Mouse (Mus musculus) forebrain, postnatal 0 days (tissue): ENCODE data around the gene Tcl1b4. TPM values are rescaled to one million over a fixed set of nuclear protein-coding genes. Genes with fewer than 3 reads are reported as not detected.
A peak's percentile ranks its signal among the peaks of the same experiment; 100 is the strongest.
"Not testable (repeated sequence)": the region's sequence is repeated elsewhere in the genome, so short reads cannot be mapped to it uniquely, and the experiment has no call there.

Experiments
- ATAC-seq: fragments of 200-750 bp; cut with Nextera tagmentation; 2 replicates; pipeline ENCODE4 v1.8.0; 2017; ENCODE audit warnings: mild to moderate bottlenecking, moderate library complexity
- DNase-seq: peaks from one replicate; pipeline ENCODE4 v3.0.0-alpha.2; 2015
- H3K27ac ChIP-seq: fragments of 300-500 bp; sonication (generic); 2 replicates; pipeline ENCODE4 v1.5.1; 2014; ENCODE audit warnings: low read depth, mild to moderate bottlenecking, antibody characterized with exemption, low read length, moderate library complexity, mixed read lengths
- H3K27me3 ChIP-seq: fragments of 300-500 bp; sonication (generic); 2 replicates; pipeline ENCODE4 v1.6.1; 2014; ENCODE audit warnings: mild to moderate bottlenecking, low read length, mixed read lengths; ENCODE audit not compliant: insufficient read depth
- H3K36me3 ChIP-seq: fragments of 300-500 bp; sonication (generic); 2 replicates; pipeline ENCODE4 v1.6.1; 2014; ENCODE audit warnings: mild to moderate bottlenecking, moderate library complexity; ENCODE audit not compliant: insufficient read depth
- H3K4me1 ChIP-seq: fragments of 300-500 bp; sonication (generic); 2 replicates; pipeline ENCODE4 v1.6.1; 2014; ENCODE audit warnings: antibody characterized with exemption; ENCODE audit not compliant: insufficient read depth
- H3K4me2 ChIP-seq: fragments of 300-500 bp; sonication (generic); 2 replicates; pipeline ENCODE4 v1.6.1; 2014; ENCODE audit warnings: low read depth, mild to moderate bottlenecking, moderate library complexity
- H3K4me3 ChIP-seq: fragments of 300-500 bp; sonication (generic); 2 replicates; pipeline ENCODE4 v1.5.1; 2014; ENCODE audit warnings: low read depth, low read length, mixed read lengths
- H3K9ac ChIP-seq: fragments of 300-500 bp; sonication (generic); 2 replicates; pipeline ENCODE4 v1.6.1; 2014; ENCODE audit warnings: mild to moderate bottlenecking
- H3K9me3 ChIP-seq: fragments of 300-500 bp; sonication (generic); 2 replicates; pipeline ENCODE4 v1.6.1; 2016; ENCODE audit warnings: low read length
- CTCF ChIP-seq: sonication (generic); IDR thresholded peaks from 2 replicates; pipeline ENCODE4 v1.5.1; 2016; ENCODE audit warnings: antibody characterized with exemption, control low read depth, low read depth
- WGBS: fragments of 180-500 bp; shearing (Covaris S2); extraction: QIAGEN DNeasy Blood & Tissue Kit; methylation state at CpG from one replicate; pipeline ENCODE4 v1.1.7; 2014; 5-methylcytosine and 5-hydroxymethylcytosine counted together
- polyA plus RNA-seq: library from polyadenylated mRNA; unstranded; fragments of >200 nt; fragmentation: Nextera tagmentation; extraction: Ambion mirVana; gene quantifications from 2 replicates; pipeline ENCODE4 v1.2.1, GENCODE M21; 2015
- total RNA-seq: library from RNA; depleted of rRNA; stranded (reverse); fragments of >200 nt; gene quantifications from 2 replicates; pipeline ENCODE4 v1.2.3, GENCODE M21; 2014

Tcl1b4 gene
- total and polyA plus RNA-seq, 2 experiments from 2014 or later = not detected

GRCm38 (mm10) chr12:105188980-105189379, 12.8 kb upstream of the Tcl1b4 start:
- not testable (repeated sequence) for H3K9me3 ChIP-seq, H3K27me3 ChIP-seq, H3K4me1 ChIP-seq, H3K36me3 ChIP-seq, H3K4me3 ChIP-seq, H3K9ac ChIP-seq, ATAC-seq, DNase-seq, H3K27ac ChIP-seq, H3K4me2 ChIP-seq
- WGBS = 46% methylated on average over 2 of the region's 2 CpGs
- peak; percentile 30; the same call in 1 of the 2 replicates for TF ChIP-seq CTCF

- not testable (repeated sequence) for H3K4me1 ChIP-seq, H3K9ac ChIP-seq, H3K4me2 ChIP-seq, ATAC-seq, H3K9me3 ChIP-seq, H3K27me3 ChIP-seq, DNase-seq, H3K4me3 ChIP-seq, H3K27ac ChIP-seq, H3K36me3 ChIP-seq
- 99% methylated on average over 6 of the region's 6 CpGs for WGBS
Measured at GRCm38 (mm10) chr12:105190743-105191142, 11.0 kb upstream of the Tcl1b4 start, which contains the start of gene Tcl1b3. Gene Tcl1b3, plus strand, starts transcription at chr12:105191043.

- H3K4me2 ChIP-seq, ATAC-seq, H3K36me3 ChIP-seq, DNase-seq, H3K9me3 ChIP-seq, H3K9ac ChIP-seq, H3K27me3 ChIP-seq, H3K27ac ChIP-seq, H3K4me3 ChIP-seq, H3K4me1 ChIP-seq: not testable (repeated sequence)
- WGBS = 17% methylated on average over 7 of the region's 7 CpGs
Measured at GRCm38 (mm10) chr12:105199684-105200497, 1.9 kb upstream of the Tcl1b4 start.

- no peak for ATAC-seq
Measured at GRCm38 (mm10) chr12:105207071-105207470, 5.3 kb downstream of the Tcl1b4 start.

GRCm38 (mm10) chr12:105208441-105208840, 6.7 kb downstream of the Tcl1b4 start:
- Histone ChIP-seq H3K4me3 (no peak overlapping the region), H3K4me1 (no peaks in the 10 kb centered on the region), H3K9ac (no peak overlapping the region), H3K27me3 (no peaks in the 10 kb centered on the region), H3K4me2 (no peak overlapping the region), H3K36me3 (no peaks in the 10 kb centered on the region), H3K27ac (no peak overlapping the region), H3K9me3 (no peaks in the 10 kb centered on the region)
- TF ChIP-seq CTCF = no peak
- WGBS = 96% methylated on average over 1 of the region's 1 CpGs
- DNase-seq (no peak), ATAC-seq (no peak)

More at GRCm38 (mm10) chr12:105207071-105207470, 5.3 kb downstream of the Tcl1b4 start:
- Histone ChIP-seq H3K9ac (no peak overlapping the region), H3K27me3 (no peaks in the 10 kb centered on the region), H3K36me3 (no peaks in the 10 kb centered on the region), H3K4me1 (no peaks in the 10 kb centered on the region), H3K9me3 (no peaks in the 10 kb centered on the region), H3K4me2 (no peak overlapping the region), H3K27ac (no peak overlapping the region), H3K4me3 (no peak overlapping the region)
- no peak for TF ChIP-seq CTCF
- 96% methylated on average over 1 of the region's 1 CpGs for WGBS
- no peak for DNase-seq

- DNase-seq (no peak), ATAC-seq (no peak)
- H3K36me3 ChIP-seq = no peaks in the 10 kb centered on the region
- no peaks in the 10 kb centered on the region for H3K9me3 ChIP-seq
- no peaks in the 10 kb centered on the region for H3K27me3 ChIP-seq
- 93% methylated on average over 7 of the region's 7 CpGs for WGBS
- H3K4me1 ChIP-seq = no peaks in the 10 kb centered on the region
- H3K4me2 ChIP-seq = no peak overlapping the region
- no peak for TF ChIP-seq CTCF
- no peak overlapping the region for H3K4me3 ChIP-seq
- no peak overlapping the region for H3K27ac ChIP-seq
- H3K9ac ChIP-seq = no peak overlapping the region
Measured at GRCm38 (mm10) chr12:105209231-105209630, 7.5 kb downstream of the Tcl1b4 start.

- Histone ChIP-seq H3K4me3 (no peak overlapping the region), H3K9me3 (no peaks in the 10 kb centered on the region), H3K27ac (no peak overlapping the region), H3K4me2 (no peak overlapping the region), H3K4me1 (no peaks in the 10 kb centered on the region), H3K36me3 (no peaks in the 10 kb centered on the region), H3K27me3 (no peaks in the 10 kb centered on the region), H3K9ac (no peak overlapping the region)
- DNase-seq (no peak), ATAC-seq (no peak)
- no peak for TF ChIP-seq CTCF
- 90% methylated on average over 7 of the region's 7 CpGs for WGBS
Measured at GRCm38 (mm10) chr12:105217101-105217760, 15.5 kb downstream of the Tcl1b4 start.
